Mouse (Mus musculus) heart, postnatal 0 days (tissue): ENCODE results near the gene Robo1.

Experiments used
- CTCF ChIP-seq: IDR thresholded peaks from 2 replicates; pipeline ENCODE4 v1.5.1; 2016; ENCODE audit warnings: antibody characterized with exemption, control low read depth, low read depth
- EP300 ChIP-seq: IDR thresholded peaks from 2 replicates; pipeline ENCODE4 v1.6.1; 2016; ENCODE audit warnings: antibody characterized with exemption, low read depth

DNA sequence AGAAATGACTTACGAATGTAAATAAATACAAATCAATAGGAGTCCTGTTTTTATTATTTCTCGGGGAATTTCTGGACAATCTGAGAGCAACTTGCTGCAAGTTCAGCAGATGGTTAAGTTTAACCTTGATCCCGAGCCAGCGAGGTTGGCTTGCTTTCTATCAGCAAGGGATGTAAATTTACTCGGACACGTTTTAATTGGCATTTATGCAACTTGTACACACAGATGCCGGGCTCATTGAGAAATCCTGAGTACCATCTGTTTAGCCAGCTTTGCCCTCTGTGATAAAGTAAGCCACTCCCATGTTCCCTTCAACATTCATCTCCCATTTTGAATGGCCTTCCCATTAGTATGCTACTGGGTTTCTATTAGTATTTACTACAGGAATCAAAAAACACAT is 580.0 kb downstream of the Robo1 start:
- TF ChIP-seq EP300, result no peak
- no peak for TF ChIP-seq CTCF
